Mouse (Mus musculus): ENCODE measurements around the gene A2ml1. TPM values are rescaled to one million over a fixed set of nuclear protein-coding genes. Genes with fewer than 3 reads are reported as not detected.

A2ml1 gene
- polyA plus RNA-seq, 1 experiment from 2014 or later: 2.7 TPM

DNA sequence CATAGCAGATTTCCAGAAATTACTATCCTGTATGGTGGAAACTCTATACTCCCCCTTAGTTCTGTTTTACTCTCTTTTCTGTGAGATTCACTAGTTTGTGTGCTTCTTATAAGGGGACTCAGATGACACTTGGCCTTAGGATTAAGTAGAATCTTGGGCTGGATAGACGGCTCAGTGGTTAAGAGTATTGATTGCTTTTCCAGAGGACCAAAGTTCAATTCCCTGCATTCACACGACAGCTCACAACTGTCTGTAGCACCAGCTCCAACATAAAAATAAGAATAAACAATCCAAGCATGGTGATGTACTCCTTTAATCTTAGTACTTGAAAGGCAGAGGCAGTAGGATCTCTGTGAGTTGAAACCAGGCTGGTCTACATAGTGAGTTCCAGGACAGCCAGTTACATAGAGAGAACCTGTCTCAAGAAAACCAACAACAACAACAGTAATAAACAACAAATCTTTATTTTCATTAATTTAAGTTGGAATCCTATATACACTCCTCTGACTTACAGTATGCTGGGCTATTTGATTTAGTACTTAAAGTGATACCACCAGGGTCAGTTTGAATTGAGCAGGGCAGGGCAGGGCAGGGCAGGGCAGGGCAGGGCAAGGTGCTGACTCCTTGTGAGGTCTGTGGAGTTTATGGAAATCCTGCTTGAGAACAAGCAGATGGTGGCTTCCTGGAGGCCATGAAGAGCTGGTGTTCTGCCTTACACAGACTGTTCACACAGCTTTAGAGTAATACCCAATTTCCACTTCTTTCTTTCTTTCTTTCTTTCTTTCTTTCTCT lies 17.0 kb upstream of the A2ml1 start:
- ATAC-seq (ENCODE audit: low FRiP score, low read depth): no peak
- Histone ChIP-seq H3K4me1 (replicated peaks) (peaks cover 14% of the 10 kb centered on the region), H3K27ac (replicated peaks) (no peak overlapping the region), H3K36me3 (no peaks in the 10 kb centered on the region), H3K9me3 (no peaks in the 10 kb centered on the region), H3K9ac (no peak overlapping the region), H3K4me2 (no peak overlapping the region), H3K27me3 (no peaks in the 10 kb centered on the region), H3K4me3 (no peak overlapping the region)
- 66% methylated on average over 2 of the region's 2 CpGs for WGBS

DNA sequence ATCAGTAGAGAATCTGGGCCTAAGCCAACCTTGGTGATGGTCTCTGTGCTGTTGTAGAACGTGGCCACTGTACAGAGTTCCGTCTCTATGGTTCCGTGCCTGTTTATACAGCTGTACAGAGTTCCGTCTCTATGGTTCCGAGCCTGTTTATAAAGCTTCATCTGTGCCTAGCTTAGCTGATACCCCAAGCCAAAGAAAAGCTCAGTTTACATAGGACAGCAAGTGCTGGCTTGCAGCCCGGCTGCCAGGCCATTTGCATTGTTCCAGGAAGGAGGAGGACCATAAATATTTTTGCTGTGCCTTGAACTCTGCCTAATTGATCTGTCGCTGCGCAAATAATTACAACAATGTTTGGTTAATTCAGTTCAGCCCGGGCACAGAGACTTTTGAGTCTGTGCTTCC lies 15.7 kb upstream of the A2ml1 start:
- no peaks in the 10 kb centered on the region for H3K27me3 ChIP-seq
- H3K9me3 ChIP-seq: no peaks in the 10 kb centered on the region
- H3K4me3 ChIP-seq: peak overlapping the region; percentile 28
- ATAC-seq (ENCODE audit: low FRiP score, low read depth): peak; percentile 96
- no peaks in the 10 kb centered on the region for H3K36me3 ChIP-seq
- H3K27ac ChIP-seq (replicated peaks): peak overlapping the region; percentile 52
- H3K4me1 ChIP-seq (replicated peaks): peaks cover 10% of the 10 kb centered on the region
- peak overlapping the region; percentile 31; the same call in 1 of the 2 replicates for H3K9ac ChIP-seq
- WGBS: 18% methylated on average over 9 of the region's 9 CpGs
- peak overlapping the region; percentile 51 for H3K4me2 ChIP-seq

DNA sequence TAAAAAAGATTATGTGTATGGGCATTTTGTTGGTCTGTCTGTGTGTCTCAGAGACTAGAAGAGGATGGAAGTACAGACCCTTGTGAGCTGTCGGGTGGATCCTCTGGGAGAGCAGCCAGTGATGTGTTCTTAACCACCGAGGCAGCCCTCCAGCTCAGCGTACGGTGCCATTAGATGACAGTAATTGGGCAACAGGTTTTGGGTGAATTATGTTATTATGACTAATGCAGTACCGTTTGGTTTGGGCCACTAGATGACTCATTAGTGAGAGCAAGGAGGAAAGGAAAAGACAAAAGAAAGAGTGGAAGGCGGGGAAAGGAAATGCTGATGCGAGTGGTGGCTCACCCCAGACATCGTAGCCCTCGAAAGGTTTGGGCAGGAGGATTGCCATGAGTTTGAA lies 13.2 kb upstream of the A2ml1 start:
- Histone ChIP-seq H3K9me3 (no peaks in the 10 kb centered on the region), H3K27ac (replicated peaks) (no peak overlapping the region), H3K36me3 (no peaks in the 10 kb centered on the region), H3K27me3 (no peaks in the 10 kb centered on the region), H3K4me2 (no peak overlapping the region), H3K9ac (no peak overlapping the region), H3K4me1 (replicated peaks) (0 out of 2 replicates have a peak, but pooled peaks cover 6% of the 10 kb centered on the region), H3K4me3 (no peak overlapping the region)
- WGBS: 91% methylated on average over 9 of the region's 9 CpGs
- ATAC-seq (ENCODE audit: low FRiP score, low read depth): no peak

DNA sequence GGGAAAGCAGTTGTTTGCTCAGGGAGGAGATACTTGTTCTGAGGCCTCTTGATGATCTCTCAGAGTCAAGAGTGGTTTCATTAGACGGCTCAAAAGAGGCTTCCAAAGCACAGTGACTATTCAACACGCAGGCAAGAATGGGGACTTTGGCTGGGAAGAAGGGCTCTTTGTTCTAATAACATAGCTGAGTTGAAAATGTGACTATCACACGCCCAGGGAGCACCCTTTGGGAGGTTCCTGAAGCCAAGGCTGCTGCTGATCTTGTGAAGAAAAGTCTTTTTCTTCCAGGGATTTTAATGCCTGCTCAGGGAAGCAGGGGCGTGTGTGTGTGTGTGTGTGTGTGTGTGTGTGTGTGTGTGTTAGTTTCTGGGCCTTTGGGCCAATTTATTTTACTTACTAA lies 8.0 kb upstream of the A2ml1 start:
- Histone ChIP-seq H3K9ac (no peak overlapping the region), H3K9me3 (no peaks in the 10 kb centered on the region), H3K4me3 (no peak overlapping the region), H3K27ac (replicated peaks) (no peak overlapping the region), H3K4me2 (no peak overlapping the region), H3K36me3 (no peaks in the 10 kb centered on the region), H3K4me1 (replicated peaks) (no peaks in the 10 kb centered on the region), H3K27me3 (no peaks in the 10 kb centered on the region)
- ATAC-seq (ENCODE audit: low FRiP score, low read depth): no peak
- 53% methylated on average over 4 of the region's 4 CpGs for WGBS

DNA sequence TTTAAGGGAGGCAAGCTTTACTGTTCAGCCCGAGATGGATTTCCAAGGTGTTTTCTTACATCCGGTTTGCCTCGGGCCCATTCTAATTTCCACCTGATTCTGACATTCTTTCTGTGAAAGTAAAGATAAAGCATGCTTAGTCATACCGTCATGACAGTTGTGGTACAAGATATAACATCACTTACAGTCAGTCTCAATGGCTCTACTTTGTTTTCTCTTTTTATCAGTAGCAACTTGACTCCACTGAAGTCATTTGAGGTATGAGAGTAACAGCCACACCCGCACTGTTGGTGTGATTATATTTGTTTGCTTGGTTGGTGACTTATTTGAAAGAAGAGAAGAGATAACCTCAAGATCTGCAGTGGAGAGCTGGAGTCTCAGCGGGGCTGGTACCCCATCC lies 6.2 kb upstream of the A2ml1 start:
- Histone ChIP-seq H3K27ac (replicated peaks) (no peak overlapping the region), H3K27me3 (no peaks in the 10 kb centered on the region), H3K4me3 (no peak overlapping the region), H3K4me1 (replicated peaks) (no peaks in the 10 kb centered on the region), H3K9me3 (no peaks in the 10 kb centered on the region), H3K9ac (no peak overlapping the region), H3K4me2 (no peak overlapping the region), H3K36me3 (no peaks in the 10 kb centered on the region)
- ATAC-seq (ENCODE audit: low FRiP score, low read depth): no peak
- WGBS: 93% methylated on average over 6 of the region's 6 CpGs

DNA sequence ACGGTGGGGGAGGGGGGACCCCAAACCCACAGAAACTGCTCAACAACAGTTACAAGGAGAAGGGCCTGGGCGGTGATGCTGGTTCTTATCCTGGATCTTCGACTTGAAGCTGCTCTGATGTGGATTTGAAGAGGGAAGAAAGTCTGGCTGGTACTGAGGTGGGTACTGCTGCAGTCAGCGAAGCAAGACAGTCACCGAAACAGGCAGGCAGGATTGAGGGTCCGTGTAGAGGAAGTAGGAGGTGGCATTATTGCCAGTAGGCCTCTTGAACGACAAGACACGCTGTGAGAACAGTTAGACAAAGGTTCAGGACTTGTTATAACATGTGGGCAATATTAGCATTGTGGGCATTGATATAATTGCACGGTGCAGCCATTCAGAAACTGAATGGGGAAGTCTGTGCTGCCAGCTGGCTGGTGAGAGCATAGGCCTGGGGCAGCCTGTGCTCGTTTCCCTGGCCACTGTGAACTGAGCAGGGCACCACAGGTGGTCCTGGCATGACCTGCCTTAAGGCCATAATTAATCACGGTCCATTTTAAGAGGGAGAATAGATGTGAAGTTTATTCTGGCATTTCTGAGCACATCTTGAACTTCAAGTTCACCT lies 4.3 kb upstream of the A2ml1 start:
- H3K27me3 ChIP-seq: no peaks in the 10 kb centered on the region
- H3K36me3 ChIP-seq: no peaks in the 10 kb centered on the region
- no peaks in the 10 kb centered on the region for H3K4me1 ChIP-seq (replicated peaks)
- no peak overlapping the region for H3K9ac ChIP-seq
- ATAC-seq (ENCODE audit: low FRiP score, low read depth): no peak
- 67% methylated on average over 11 of the region's 11 CpGs for WGBS
- no peak overlapping the region for H3K4me2 ChIP-seq
- H3K9me3 ChIP-seq: no peaks in the 10 kb centered on the region
- no peak overlapping the region for H3K4me3 ChIP-seq
- H3K27ac ChIP-seq (replicated peaks): no peak overlapping the region

DNA sequence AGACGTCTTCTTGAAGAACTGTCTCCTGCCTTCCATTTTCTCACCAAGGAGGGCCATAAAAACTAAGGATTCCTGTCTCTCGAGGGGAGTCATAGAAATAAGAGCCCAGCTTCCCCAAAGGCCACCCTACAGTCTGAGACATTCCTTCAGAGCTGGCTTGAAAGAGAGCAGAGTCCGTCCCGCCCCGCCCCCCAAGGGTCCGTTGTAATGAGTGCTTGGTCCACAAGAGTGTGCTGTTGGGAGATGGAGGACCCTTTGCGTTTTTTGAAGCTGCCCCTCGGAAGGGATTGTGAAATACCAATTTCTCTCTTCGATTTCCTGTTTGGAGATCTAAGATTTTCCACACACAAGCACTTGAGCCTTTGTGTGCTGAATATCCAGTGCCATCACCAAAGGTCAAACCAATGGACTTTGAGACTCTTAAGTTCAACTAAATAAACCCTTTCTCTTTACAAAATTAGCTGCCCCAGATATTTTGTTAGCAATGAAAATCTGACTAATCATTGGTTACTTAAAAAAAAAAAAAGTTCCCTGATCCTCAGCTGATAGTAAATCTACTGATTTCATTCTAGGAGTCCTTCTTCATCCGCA lies 2.8 kb upstream of the A2ml1 start:
- Histone ChIP-seq H3K9ac (no peak overlapping the region), H3K9me3 (no peaks in the 10 kb centered on the region), H3K27ac (replicated peaks) (no peak overlapping the region), H3K27me3 (no peaks in the 10 kb centered on the region), H3K4me3 (no peak overlapping the region), H3K4me2 (no peak overlapping the region), H3K4me1 (replicated peaks) (no peaks in the 10 kb centered on the region), H3K36me3 (no peaks in the 10 kb centered on the region)
- WGBS: 28% methylated on average over 10 of the region's 10 CpGs
- ATAC-seq (ENCODE audit: low FRiP score, low read depth): no peak

DNA sequence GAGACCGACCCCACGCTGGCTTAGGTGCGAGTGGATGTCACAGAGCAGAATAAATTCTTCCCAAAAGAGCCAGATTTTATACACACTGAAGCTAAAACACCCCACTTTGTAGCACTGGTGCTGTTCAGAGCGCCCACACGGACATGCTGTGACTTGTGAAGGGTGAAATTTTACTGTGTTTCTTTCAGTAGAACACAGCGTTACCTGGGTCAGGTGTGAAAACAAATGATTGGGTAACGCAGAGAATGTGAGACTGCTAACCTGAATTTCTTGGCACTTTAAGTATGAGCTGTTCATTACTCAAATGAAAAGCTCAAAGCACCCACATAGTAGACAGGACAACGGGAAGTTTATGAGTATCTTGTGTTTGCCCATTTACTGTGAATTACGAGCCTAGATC lies 4.1 kb downstream of the A2ml1 start:
- 88% methylated on average over 9 of the region's 9 CpGs for WGBS
- ATAC-seq (ENCODE audit: low FRiP score, low read depth): no peak

DNA sequence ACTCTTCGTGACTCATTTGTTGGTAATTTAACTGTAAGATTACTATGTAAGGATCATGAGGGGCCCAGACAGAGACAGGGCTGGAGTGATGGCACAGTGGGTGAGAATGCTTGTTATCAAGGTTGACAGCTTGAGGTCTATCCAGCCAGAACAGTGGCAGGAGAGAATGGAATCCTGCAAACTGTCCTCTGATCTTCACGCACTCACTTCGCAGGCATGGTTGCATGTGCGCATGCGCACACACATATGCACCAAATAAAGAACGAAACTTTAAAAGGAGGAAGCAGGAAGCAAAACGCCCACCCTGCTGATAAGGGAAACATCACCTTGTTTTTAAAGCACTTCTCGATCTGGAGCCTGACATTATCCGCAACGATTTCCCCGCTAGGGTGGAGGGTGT lies 14.8 kb downstream of the A2ml1 start:
- Histone ChIP-seq H3K4me3 (no peak overlapping the region), H3K4me1 (replicated peaks) (no peaks in the 10 kb centered on the region), H3K36me3 (no peaks in the 10 kb centered on the region), H3K27me3 (no peaks in the 10 kb centered on the region), H3K9me3 (no peaks in the 10 kb centered on the region), H3K27ac (replicated peaks) (no peak overlapping the region), H3K4me2 (no peak overlapping the region), H3K9ac (no peak overlapping the region)
- no peak for ATAC-seq (ENCODE audit: low FRiP score, low read depth)
- 94% methylated on average over 11 of the region's 11 CpGs for WGBS

More for the DNA sequence above, 4.1 kb downstream of the A2ml1 start:
- Histone ChIP-seq H3K4me3 (no peak overlapping the region), H3K4me1 (replicated peaks) (no peaks in the 10 kb centered on the region), H3K4me2 (no peak overlapping the region), H3K36me3 (no peaks in the 10 kb centered on the region), H3K27ac (replicated peaks) (no peak overlapping the region), H3K9ac (no peak overlapping the region), H3K9me3 (no peaks in the 10 kb centered on the region), H3K27me3 (no peaks in the 10 kb centered on the region)

DNA sequence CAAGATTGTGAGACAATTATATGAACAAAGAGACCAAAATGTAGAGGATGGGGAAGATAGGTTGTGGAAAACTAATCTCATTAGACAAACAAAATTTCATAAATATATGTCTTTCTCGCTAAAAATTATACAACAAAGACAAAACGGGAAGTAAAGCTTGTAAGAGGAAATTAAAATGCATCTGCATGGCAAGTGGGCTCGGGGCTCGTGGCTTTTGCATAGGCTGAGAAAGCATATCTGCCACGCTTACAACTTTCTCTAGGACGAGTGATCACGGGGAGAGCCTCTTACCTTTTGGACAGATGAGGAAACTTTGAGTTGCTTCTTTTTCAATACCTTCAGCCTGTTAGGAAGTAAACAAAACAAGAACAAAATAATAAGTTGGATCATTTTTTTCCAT lies 27.4 kb downstream of the A2ml1 start:
- 90% methylated on average over 7 of the region's 7 CpGs for WGBS
- Histone ChIP-seq H3K27ac (replicated peaks) (no peak overlapping the region), H3K36me3 (no peaks in the 10 kb centered on the region), H3K4me3 (no peak overlapping the region), H3K9me3 (no peaks in the 10 kb centered on the region), H3K9ac (no peak overlapping the region), H3K4me1 (replicated peaks) (no peaks in the 10 kb centered on the region), H3K27me3 (no peaks in the 10 kb centered on the region), H3K4me2 (no peak overlapping the region)
- ATAC-seq (ENCODE audit: low FRiP score, low read depth): no peak

DNA sequence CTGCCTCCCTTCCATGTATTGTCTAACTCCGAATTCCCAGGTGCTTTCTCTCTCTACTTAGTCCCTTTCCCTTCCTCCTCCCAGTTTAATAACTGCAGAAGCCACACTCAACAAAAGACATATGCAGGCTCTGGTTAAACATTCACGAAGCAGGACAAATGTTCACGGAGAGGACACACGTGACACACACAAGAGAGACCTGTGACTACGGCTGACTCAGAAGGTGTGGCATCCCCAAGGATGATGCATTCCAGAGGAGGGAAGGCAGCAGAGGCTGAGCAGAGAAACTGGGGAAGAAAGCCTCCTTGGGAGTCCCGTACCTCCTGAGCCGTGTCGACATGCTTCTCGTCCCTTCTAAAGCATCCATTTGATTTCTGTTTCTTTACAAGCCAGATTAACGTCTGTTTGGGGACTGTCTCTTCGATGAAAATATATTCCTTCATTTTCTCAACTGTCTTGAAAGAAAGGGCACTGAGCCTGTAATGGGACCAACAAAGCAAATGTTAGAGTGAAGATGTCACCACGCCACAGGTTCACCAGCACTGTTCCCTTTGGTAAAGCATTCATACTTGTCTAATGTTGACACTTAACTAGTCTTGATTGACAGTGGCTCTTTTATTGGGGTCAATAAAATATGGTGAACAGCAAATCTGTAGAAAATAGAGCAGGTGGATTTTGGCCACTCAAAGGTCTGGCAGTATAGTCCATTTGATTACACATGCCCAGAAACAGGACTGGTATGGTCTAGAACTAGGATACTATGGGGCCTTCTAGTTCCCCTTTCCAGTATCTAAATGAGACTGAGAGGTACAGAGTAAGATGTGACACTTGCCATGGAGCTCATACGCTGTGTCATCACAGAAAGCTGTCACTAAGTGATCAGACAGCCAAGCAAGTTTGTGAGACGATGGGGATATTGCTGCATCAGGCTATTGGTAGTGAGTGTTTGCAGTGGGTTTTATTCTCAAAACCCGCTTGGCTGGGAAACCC lies 31.6 kb downstream of the A2ml1 start:
- Histone ChIP-seq H3K27ac (replicated peaks) (no peak overlapping the region), H3K4me3 (no peak overlapping the region), H3K4me1 (replicated peaks) (no peaks in the 10 kb centered on the region), H3K9me3 (no peaks in the 10 kb centered on the region), H3K27me3 (no peaks in the 10 kb centered on the region), H3K4me2 (no peak overlapping the region), H3K36me3 (no peaks in the 10 kb centered on the region), H3K9ac (no peak overlapping the region)
- 84% methylated on average over 15 of the region's 15 CpGs for WGBS
- no peak for ATAC-seq (ENCODE audit: low FRiP score, low read depth)
